Mouse (Mus musculus) forebrain, embryonic 10.5 days (tissue): ENCODE results near the gene Gas2l2. TPM values are rescaled to one million over a fixed set of nuclear protein-coding genes. Genes with fewer than 3 reads are reported as not detected.

ENCODE experiments used
- polyA plus RNA-seq: library from polyadenylated mRNA; unstranded; fragments of >200 nt; fragmentation: Nextera tagmentation; extraction: Ambion mirVana; gene quantifications from 2 replicates; pipeline ENCODE4 v1.2.1, GENCODE M21; 2016

The Gas2l2 gene
- polyA plus RNA-seq, 1 experiment from 2014 or later = not detected

Other genes with a start within 250 kb of the Gas2l2 start
- gene Slfn3, start 238.1 kb downstream of the Gas2l2 start, polyA plus RNA-seq = 0.25 and 0.55 TPM in 2 replicates
- 0.15 and 0.19 TPM in 2 replicates for gene Slfn14, start 142.7 kb downstream of the Gas2l2 start, polyA plus RNA-seq
- gene Ap2b1, start 130.4 kb downstream of the Gas2l2 start, polyA plus RNA-seq = 66.4 and 67.0 TPM in 2 replicates
- 16.4 and 16.6 TPM in 2 replicates for gene Pex12, start 126.9 kb downstream of the Gas2l2 start, polyA plus RNA-seq
- gene Rasl10b, start 20.3 kb downstream of the Gas2l2 start, polyA plus RNA-seq = 2.7 and 3.1 TPM in 2 replicates
- 0.25 and 0.36 TPM in 2 replicates for gene 1700020L24Rik, start 8.2 kb upstream of the Gas2l2 start, polyA plus RNA-seq
- gene Mmp28, start 33.6 kb upstream of the Gas2l2 start, polyA plus RNA-seq = 0.70 and 1.1 TPM in 2 replicates
- 14.2 and 14.6 TPM in 2 replicates for gene Taf15, start 43.6 kb upstream of the Gas2l2 start, polyA plus RNA-seq
- gene Heatr9, start 92.7 kb upstream of the Gas2l2 start, polyA plus RNA-seq = not detected in 2 replicates
- gene Ccl5, start 101.1 kb upstream of the Gas2l2 start, polyA plus RNA-seq = 0.22 TPM in 1 of 2 replicates, not detected in the other
- gene Ccl9, start 149.2 kb upstream of the Gas2l2 start, polyA plus RNA-seq = 0.55 and 1.4 TPM in 2 replicates
- 2.1 and 2.2 TPM in 2 replicates for gene Ccl6, start 163.6 kb upstream of the Gas2l2 start, polyA plus RNA-seq
- not detected in 2 replicates for gene Rpl9-ps1, start 216.2 kb upstream of the Gas2l2 start, polyA plus RNA-seq
- 0.36 and 0.83 TPM in 2 replicates for gene Ccl3, start 219.9 kb upstream of the Gas2l2 start, polyA plus RNA-seq
- 0.42 and 0.46 TPM in 2 replicates for gene Ccl4, start 233.1 kb upstream of the Gas2l2 start, polyA plus RNA-seq